Mouse (Mus musculus) small intestine, adult 2 months (tissue): ENCODE results near the gene Gpnmb. TPM values are rescaled to one million over a fixed set of nuclear protein-coding genes. Genes with fewer than 3 reads are reported as not detected.

Experiments
- H3K27ac ChIP-seq: fragments of 200-500 bp; 2 replicates; pipeline ENCODE4 v1.5.1; 2012; ENCODE audit warnings: low read depth, low read length, control low read depth, inconsistent platforms; ENCODE audit not compliant: insufficient read depth
- H3K27me3 ChIP-seq: fragments of 200-500 bp; 2 replicates; pipeline ENCODE4 v1.6.1; 2012; ENCODE audit warnings: mild to moderate bottlenecking, moderate library complexity, low read length, inconsistent platforms; ENCODE audit not compliant: control insufficient read depth, insufficient read depth
- H3K36me3 ChIP-seq: fragments of 200-500 bp; 2 replicates; pipeline ENCODE4 v1.6.1; 2012; ENCODE audit warnings: mild to moderate bottlenecking, low read length, control low read depth, inconsistent platforms; ENCODE audit not compliant: control insufficient read depth, insufficient read depth
- H3K4me1 ChIP-seq: fragments of 200-500 bp; 2 replicates; pipeline ENCODE4 v1.6.1; 2012; ENCODE audit warnings: low read length, inconsistent platforms, mixed read lengths; ENCODE audit not compliant: control insufficient read depth, insufficient read depth, insufficient read length
- H3K4me3 ChIP-seq: fragments of 200-500 bp; 2 replicates; pipeline ENCODE4 v1.5.1; 2012; ENCODE audit warnings: low read depth, mild to moderate bottlenecking, control low read depth, inconsistent platforms, low read length, moderate library complexity
- CTCF ChIP-seq: fragments of 200-500 bp; IDR thresholded peaks from 2 replicates; pipeline ENCODE4 v1.5.1; 2012; ENCODE audit warnings: low read depth, mild to moderate bottlenecking, control low read depth, inconsistent platforms, low read length, moderate library complexity, mixed read lengths; ENCODE audit not compliant: insufficient replicate concordance, insufficient read length; ENCODE audit errors: extremely low read depth
- POLR2A ChIP-seq: fragments of 200-500 bp; IDR thresholded peaks from 2 replicates; pipeline ENCODE4 v1.6.1; 2012; ENCODE audit warnings: low read depth, mild to moderate bottlenecking, control low read depth, inconsistent platforms, low read length, moderate library complexity
- WGBS: fragments of 180-500 bp; shearing (Covaris S2); methylation state at CpG from one replicate; pipeline ENCODE4 v1.1.7; 2018; 5-methylcytosine and 5-hydroxymethylcytosine counted together
- polyA plus RNA-seq: library from polyadenylated mRNA; depleted of rRNA; stranded (reverse); fragments of >200 nt; gene quantifications from 2 replicates; pipeline ENCODE4 v1.2.3, GENCODE M21; 2012

The Gpnmb gene
- polyA plus RNA-seq, 1 experiment = 2.0 TPM

DNA sequence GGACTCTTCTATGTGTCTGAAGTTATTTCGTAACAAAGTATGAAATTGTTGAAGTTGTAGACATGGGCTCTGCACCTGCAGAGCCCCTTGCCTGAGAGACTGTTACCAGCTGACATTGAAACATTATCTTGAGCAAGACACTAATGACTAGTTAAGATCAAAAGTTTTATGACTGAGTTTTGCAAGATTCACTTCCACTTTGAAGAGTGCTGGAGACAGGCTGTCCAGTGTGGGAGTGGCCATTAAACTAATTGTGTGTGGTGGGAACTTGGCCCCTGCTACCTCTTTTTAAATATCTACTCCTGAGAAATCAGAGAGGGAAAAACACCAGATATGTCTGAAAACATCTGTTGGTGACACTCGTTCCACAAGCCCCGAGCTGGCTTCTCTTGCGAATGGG lies 5.1 kb upstream of the Gpnmb start:
- Histone ChIP-seq H3K36me3 (no peaks in the 10 kb centered on the region), H3K4me1 (peaks cover 8% of the 10 kb centered on the region; the same call in 1 of the 2 replicates), H3K27ac (no peak overlapping the region), H3K27me3 (no peaks in the 10 kb centered on the region), H3K4me3 (no peak overlapping the region)
- TF ChIP-seq CTCF (no peak), POLR2A (no peak)
- WGBS = 46% methylated on average over 4 of the region's 4 CpGs

DNA sequence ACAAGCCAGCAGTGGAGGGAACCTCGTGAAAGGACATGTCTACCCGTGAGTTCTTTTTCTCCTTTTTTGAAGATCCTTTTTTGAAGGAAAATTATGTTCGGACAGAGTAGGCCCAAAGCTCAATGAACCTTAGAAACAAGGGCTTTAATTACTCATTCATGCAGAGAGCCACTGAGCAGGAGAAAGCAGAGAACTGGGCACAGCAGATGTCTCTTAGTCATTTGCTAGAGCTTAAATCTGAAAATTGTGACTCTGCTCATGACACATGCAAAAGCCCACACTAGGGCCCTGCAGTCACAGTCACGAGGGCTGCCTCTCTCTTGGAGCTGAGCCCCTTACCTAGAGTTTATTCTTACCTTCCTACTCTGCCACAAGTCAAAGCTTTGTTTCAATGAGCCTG lies 3.6 kb upstream of the Gpnmb start:
- H3K36me3 ChIP-seq = no peaks in the 10 kb centered on the region
- 84% methylated on average over 4 of the region's 4 CpGs for WGBS
- no peaks in the 10 kb centered on the region for H3K27me3 ChIP-seq
- TF ChIP-seq CTCF (no peak), POLR2A (no peak)
- no peak overlapping the region for H3K27ac ChIP-seq
- H3K4me1 ChIP-seq = peaks cover 10% of the 10 kb centered on the region
- no peak overlapping the region for H3K4me3 ChIP-seq

DNA sequence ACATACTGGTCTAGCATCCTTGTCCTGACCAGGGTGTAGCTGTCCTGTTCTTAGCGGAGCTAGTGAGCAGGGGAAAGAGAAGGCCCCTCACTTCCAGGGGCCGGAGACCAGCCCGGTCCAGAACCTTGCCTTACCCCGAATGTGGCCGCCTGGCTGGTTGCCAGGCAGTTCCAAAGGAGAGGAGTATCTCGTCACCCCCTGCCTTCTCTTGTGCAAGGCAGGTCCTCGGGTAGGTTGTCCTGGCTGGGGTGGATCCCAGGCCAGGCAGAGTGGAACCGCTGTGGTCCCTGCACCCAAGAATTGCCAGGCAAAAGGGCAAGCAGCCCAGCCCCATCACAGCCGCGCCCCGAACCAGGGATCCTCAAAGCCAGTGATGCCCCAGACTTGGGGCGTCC lies 919 bp downstream of the Gpnmb start:
- no peak overlapping the region for H3K27ac ChIP-seq
- TF ChIP-seq CTCF = no peak
- TF ChIP-seq POLR2A = no peak; the same call in 1 of the 2 replicates
- no peak overlapping the region for H3K4me3 ChIP-seq
- no peaks in the 10 kb centered on the region for H3K36me3 ChIP-seq
- H3K27me3 ChIP-seq = no peaks in the 10 kb centered on the region
- peaks cover 10% of the 10 kb centered on the region for H3K4me1 ChIP-seq
- WGBS = 40% methylated on average over 12 of the region's 12 CpGs

DNA sequence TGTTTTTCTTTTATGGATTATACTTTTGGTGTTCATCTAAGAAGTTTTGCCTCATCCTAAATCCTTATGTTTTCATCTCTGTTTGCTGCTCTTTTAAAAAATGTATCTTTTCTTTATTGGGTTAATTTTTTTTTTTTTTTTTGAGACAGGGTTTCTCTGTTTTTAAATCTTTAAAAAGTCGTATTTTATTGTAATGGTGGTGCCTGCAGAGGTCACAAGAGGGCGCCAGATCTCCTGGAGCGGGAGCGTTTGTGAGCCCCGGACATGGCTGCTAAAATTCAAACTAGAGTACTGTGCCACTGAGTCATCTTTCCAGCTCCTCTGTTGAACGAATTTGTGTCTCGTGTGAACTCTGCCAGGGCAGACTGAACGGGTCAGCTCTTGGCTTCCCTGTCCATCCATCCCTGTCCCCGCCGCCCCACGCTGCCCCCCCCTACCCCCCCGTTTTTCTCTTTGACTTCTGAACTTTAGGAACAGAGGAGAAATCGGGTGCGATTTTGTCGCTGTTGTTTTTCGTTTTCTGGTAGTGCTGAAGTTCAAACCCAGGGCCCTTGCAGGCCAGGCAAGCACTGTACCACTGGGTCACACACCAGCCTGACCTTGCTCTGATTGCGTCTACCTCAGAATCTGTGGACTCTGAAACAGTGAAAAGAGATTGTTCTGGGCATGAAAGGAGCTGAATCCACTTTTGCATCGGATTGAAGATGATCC lies 3.3 kb downstream of the Gpnmb start:
- Histone ChIP-seq H3K4me3 (peak overlapping the region; percentile 39), H3K27me3 (no peaks in the 10 kb centered on the region), H3K4me1 (peaks cover 10% of the 10 kb centered on the region), H3K36me3 (no peaks in the 10 kb centered on the region), H3K27ac (no peak overlapping the region)
- TF ChIP-seq POLR2A (no peak), CTCF (peak; percentile 85)
- 9% methylated on average over 18 of the region's 18 CpGs for WGBS

DNA sequence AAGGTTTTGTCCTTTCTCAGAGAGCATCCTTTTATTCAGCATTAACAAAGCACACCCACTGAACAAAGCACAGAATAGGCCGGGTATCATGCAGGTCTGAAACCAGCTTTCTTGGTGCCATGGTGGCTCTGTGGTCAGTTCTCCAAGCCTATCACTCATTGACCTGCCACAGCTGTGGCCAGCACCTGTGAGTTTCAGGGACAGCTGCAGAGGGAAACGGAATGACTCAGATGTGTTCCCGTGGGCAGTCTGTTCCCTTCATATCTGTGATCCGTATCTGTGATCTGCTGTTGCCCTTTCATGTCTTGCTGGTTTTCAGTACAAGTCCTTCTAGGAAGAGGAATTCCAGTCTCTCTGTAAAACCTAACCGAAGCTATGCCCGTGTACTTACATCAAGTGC lies 10.2 kb downstream of the Gpnmb start:
- Histone ChIP-seq H3K27ac (no peak overlapping the region), H3K36me3 (no peaks in the 10 kb centered on the region), H3K4me1 (peaks cover 3% of the 10 kb centered on the region; the same call in 1 of the 2 replicates), H3K27me3 (no peaks in the 10 kb centered on the region), H3K4me3 (no peak overlapping the region)
- WGBS = 69% methylated on average over 6 of the region's 6 CpGs
- TF ChIP-seq CTCF = no peak
- TF ChIP-seq POLR2A = no peak

DNA sequence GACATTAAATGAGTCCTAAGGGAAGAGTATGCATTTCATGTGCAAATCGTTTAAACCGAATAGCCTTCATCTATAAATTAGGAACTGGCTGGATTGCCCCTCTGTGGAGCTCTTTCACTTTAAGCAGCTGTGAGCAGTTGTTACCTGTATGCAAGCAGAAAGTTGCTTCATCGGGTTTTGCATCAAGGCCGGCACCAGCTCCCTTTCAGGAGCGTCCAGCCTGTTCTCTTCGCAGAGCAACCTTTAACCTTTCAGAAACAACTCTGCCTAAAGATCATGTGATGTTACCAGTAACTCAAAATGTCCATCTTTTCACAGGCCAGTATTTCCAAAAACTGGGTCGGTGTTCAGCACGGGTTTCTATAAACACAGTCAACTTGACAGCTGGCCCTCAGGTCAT lies 10.6 kb downstream of the Gpnmb start:
- Histone ChIP-seq H3K27ac (peak overlapping the region; percentile 44), H3K4me1 (peaks cover 3% of the 10 kb centered on the region; the same call in 1 of the 2 replicates), H3K27me3 (no peaks in the 10 kb centered on the region), H3K4me3 (no peak overlapping the region), H3K36me3 (no peaks in the 10 kb centered on the region)
- WGBS = 60% methylated on average over 8 of the region's 8 CpGs
- TF ChIP-seq CTCF (no peak), POLR2A (no peak)

DNA sequence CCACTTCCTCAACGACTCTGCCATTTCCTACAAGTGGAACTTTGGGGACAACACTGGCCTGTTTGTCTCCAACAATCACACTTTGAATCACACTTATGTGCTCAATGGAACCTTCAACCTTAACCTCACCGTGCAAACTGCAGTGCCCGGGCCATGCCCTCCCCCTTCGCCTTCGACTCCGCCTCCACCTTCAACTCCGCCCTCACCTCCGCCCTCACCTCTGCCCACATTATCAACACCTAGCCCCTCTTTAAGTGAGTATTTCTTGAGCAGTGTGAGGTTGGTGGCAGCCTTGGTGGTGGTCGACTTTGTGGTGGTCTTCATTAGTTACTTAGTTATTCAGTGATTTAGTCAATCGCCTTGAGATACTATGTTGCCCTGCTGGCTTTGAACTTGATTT lies 11.5 kb downstream of the Gpnmb start:
- Histone ChIP-seq H3K4me1 (peaks cover 3% of the 10 kb centered on the region; the same call in 1 of the 2 replicates), H3K27me3 (no peaks in the 10 kb centered on the region), H3K36me3 (no peaks in the 10 kb centered on the region), H3K27ac (peak overlapping the region; percentile 44; the same call in 1 of the 2 replicates), H3K4me3 (no peak overlapping the region)
- TF ChIP-seq POLR2A (no peak), CTCF (no peak)
- WGBS = 55% methylated on average over 10 of the region's 10 CpGs
